Mouse (Mus musculus) yolk sac, embryonic 10.5 days (tissue): ENCODE measurements around the gene Arf1.

Experiments
- DNase-seq: peaks from one replicate; pipeline ENCODE4 v3.0.0-alpha.2; 2017; ENCODE audit warnings: low spot score

The Arf1 gene

DNA sequence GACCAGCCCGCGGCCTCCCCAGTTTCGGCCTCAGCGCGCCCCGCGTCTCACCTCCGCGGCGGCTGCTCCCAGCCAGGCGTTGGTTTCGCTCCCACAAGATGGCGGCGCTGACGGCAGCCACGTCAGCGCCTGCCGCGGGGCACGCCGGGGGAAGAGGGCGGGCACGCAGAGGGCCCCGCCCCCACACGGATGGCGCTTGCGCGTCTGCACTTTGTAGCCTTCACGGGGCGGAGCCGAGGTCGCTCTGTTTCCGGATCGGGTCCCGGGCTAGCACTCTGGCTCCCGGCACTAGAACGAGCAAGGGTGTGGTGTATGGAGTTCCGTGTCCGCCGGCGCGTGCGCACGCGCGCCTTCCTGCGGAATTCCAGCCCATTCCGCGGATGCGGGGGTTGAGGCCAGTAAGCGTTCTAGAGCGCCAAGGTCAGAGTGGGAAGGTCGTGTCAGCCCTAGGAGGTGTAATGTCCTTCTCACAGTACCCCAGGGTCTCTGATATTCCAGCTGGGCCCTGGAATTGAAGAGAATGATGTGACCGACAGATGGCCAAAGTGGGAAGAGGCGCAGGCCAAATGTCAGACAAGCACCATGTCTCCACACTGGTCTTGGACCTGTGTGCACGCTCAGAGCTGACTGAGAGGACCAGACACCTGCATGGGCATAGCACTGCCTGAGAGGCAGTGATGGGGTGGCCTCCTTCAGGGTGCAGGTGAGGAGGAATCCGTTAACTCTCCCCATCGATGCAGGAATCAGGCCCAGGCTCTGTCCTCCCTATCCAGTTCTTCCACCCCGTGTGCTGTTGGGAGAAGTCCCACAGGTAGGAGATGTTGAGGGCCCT is at the start of gene Arf1:
TSS of gene Arf1 (minus strand) at position 149 of the 832 bp plus-strand sequence.
- DNase-seq, result peak; percentile 97

DNA sequence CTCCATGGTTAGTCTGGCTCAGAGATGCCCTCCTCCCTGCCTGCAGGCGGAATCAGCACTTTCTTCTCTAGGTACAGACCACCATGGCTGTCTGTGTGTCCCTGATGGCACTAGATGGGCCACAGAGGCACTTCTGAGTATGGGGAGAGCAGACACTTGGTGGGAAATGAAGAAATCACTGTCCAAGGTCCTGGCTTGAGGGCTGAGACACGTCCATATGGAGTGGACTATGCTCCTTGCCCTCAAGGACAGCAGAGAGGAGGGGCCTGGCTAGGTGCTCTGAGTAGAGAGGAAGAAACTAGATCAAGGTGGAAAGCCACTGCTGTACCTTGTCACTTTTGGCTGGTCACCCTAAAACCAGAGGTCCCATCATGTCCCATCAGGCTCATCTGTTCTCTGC is 48.8 kb upstream of the Arf1 start:
- DNase-seq, result peak; percentile 56

DNA sequence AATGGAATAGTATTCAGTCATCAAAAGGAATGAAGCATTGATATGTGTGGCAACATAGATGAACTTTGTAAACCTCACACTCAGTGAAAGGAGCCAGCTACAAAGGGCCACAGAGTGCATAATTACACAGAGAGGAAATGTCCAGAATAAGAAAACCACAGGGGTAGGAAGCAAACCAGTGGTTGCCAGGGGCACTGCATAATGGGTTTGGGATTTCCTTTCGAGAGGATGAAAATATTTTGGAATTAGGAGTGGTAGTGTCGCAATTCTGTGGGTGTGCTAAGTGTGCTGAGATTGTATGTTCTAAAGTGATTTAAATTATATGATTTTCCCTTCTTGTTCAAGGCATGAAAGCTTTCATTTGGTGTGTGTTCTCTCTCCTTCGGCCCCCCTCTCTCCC is 46.1 kb upstream of the Arf1 start:
- DNase-seq, result no peak

DNA sequence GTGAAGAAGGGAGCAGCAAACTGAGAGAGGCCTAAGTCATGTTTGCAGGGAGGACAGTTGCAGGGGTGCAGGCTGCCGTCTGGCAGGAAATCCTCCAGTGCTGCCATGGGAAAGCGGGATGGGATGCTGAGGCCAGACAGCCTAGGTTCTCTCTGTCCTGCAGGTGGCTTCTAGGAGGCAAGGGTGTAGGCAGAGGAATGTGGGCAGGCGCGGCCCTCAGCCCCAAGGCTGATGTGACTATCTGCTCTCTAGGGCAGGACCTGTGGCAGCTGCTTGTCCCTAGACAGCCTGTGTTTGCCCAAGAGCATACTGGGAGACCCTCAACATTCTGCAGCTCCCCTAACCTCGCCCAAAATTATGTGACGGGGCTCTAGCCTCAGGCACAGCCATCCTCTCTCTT is 38.7 kb upstream of the Arf1 start:
- no peak for DNase-seq

DNA sequence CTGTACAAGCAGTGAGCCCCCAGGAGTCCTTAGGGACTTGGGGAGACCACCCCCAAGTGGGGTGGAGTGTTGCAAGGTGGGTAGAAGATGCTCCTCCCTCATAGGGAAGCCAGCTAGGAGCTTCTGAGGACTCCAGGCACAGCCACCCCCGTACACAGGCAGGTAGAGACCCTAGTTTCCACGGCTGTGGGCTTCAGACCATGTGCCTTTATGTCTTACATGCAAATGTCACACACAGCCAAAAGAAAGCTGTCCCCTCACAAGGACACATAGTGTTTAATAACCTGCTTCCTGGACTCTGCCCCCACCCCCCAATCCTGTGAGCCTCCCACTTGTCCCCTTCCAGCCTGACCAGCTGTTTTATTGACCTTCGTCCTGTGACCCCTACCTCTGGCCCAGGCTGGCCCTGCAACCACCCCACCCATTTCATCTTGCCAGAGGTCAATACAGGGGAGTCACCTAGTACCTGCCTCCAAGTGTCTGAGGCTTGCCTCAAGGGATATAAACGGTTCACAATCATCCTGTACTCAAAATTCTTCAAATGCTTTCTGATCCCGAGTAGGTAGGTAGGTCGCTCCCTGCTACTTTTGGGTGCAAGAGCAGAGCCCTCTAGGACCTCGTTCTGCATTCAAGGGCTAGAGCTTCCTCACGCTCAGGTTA is 37.2 kb upstream of the Arf1 start:
- DNase-seq, result no peak

DNA sequence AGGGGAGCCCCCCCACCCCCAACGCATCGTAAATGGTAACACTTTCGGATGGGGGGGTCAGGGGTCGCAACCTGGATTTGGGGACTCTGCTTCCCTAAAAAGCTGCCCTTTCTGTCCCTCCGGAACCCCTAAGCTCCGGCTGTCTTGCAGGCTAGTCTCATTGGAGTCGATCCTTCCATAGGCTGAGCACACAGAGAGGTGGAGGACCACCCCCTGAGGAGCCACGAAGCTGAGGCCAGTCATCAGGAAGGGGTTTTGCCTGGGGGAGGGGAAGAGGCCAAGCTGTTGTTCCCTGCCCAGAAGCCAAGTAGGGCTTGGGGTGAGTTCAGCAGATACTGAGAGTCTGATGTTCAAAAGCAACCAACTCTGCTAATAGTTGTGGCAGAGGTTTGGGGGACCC is 36.5 kb upstream of the Arf1 start:
- DNase-seq, result no peak

DNA sequence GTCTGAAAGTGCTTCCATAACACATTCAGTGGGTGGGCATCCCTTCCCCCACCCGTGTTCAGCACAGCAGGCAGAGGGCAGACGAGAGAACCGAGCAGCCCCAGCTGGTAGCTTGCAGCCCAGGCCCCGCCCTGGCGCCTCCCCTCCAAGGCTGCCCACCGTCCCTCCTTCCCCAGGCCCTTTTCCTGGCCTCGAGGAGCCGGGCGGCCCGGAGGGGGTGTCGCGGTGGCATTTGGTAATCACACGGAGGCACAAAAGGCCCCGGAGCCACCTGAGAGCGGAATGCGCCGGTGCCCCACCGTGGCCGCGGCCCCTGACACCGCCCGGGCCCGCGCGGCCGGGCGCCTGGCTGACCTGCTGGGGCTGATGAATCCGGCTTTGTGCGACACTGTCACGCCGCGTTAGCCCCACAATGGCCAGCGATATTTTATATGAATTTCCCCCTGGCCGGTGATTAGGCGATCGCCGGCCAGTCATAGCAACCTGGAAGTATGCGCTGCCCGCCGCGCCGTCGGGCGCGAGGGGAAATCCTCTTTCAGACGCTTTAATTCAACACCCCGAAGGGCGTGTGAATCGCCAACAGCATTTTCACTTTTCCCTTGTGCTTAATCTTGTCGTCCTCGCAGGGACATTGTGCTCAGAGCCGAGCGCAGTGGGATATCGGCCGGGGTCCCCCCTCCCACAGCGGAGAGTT is 35.9 kb upstream of the Arf1 start:
- DNase-seq, result peak; percentile 21

DNA sequence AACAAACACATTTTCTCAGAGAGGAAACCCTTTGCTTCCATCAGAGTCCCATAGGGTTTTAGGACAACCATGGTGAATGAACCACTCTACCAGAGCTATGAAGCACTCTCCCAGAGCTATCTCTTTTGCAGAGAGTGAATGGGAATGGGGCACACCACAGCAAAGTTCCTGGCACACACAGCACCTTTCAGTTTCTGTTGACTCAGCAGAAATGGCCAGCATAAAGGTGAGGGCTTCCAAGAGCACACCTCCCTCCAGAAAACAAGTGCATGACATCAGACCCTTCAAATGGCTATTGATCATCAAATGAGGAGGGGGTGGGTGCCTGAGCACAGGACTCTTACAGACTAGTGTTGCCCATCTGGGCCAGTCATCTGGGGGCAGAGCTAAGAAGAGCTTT is 34.2 kb upstream of the Arf1 start:
- no peak for DNase-seq

DNA sequence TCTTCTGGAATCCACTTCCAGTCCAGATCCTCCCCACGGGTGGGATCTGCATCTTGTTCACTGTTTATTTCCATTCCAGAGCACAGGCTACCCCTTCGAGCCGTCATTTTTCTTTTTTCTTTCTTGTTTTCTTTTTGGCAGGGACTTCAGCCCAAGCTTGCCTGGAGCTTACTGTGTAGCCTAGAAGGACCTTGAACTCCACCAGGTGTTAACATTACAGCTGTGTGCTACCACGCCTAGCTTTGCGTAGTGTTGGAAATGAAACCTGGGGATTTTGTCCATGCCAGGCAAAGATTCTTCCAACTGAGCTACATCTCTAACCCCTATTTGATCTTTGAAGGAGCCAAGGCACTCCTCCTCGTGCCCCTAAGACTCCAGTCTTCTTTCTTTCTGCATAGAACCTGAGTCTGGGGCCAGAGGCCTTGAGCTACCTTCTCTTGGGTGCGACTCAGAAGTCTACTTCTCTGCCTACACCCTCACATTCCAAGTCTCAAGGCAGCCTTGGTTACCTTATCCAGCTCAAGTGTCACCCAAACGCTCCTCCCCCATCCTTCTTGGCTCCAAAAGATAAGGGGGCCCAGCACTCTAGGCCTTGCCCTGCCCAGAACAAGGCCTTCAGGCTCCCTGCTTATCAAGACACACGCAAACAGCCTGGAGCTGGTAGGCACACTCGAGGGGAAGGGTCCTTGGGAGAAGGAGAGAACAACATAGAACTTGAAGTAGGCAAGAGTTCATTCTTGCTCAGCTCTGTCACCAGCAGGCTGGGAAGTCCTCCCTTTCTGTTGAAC is 32.8 kb upstream of the Arf1 start:
- peak; percentile 18 for DNase-seq

DNA sequence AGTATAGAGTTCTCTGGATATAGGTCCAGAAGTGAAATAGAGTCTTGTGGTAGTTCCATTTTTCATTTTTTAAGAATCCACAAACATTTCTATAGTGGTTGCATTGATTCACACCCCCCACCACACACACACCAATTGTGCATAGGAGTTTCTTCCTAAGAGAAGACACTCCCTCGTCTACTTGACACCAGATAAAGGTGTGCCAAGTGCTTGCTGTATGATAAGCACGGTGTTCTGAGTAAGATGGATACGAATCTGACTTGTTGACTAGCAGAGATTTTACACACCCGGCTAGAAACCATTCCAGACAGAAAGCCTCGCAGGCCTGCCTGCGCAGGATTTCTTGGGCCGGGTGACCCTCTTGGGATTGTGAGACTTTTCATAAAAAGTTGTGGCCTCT is 31.6 kb upstream of the Arf1 start:
- DNase-seq, result no peak

DNA sequence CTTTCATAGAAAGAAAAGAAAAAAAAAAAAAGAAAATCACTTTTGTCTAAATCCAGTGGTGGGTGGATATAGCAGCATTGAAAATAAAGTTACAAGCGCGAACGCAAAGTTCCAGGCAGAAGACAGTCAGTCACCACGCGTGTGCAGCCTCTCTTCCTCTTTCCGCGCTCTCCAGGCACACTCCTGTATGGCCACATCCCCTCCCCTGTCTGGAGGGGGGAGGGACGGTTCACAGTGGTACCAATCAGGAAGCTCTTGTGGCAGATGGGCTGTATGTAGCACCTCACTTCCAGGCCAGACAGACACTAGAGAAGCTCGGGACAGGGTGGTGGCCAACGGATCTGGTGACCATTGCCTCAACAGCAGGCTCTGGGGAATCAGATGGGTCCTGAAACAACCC is 20.0 kb upstream of the Arf1 start:
- no peak for DNase-seq

DNA sequence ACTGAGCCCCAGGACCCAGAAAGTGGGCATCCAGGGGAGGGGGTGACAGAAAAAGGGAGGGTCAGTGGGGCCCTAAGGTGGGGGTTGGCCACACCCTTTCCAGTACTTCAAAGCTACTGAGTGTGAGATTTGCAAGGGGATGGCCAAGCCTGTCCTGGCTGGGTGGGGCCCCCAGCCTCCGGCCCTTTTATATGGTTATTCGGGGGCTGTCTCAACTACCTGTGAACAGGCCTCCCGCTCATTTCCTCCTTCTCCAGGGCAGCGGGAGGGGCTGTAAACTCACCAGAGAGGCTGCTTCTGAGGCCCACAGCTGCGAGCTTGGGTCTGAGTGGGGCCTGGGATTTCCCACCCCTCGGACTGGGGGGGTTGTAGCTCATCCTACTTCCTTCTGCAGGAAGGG is 15.8 kb upstream of the Arf1 start:
- DNase-seq, result no peak

DNA sequence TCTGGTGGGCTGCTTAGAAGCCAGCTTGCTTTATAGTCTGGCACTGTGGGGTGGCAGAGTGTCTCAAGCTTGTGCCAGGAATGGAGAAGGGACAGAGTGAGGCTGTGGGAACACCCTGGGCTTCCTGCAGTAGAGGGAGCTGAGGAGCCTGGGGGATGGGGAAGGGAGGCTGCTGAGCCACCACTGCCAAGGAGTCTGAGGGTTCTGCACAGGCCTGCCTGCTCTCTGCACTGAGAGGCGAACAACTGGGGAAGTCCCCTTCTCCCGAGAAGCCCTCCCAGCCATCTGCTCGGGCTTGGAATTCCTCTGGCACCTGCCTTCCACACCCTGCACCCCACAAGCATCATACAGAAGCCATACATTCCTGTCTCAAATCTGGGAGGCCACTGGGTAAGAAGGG is 13.8 kb upstream of the Arf1 start:
- no peak for DNase-seq

DNA sequence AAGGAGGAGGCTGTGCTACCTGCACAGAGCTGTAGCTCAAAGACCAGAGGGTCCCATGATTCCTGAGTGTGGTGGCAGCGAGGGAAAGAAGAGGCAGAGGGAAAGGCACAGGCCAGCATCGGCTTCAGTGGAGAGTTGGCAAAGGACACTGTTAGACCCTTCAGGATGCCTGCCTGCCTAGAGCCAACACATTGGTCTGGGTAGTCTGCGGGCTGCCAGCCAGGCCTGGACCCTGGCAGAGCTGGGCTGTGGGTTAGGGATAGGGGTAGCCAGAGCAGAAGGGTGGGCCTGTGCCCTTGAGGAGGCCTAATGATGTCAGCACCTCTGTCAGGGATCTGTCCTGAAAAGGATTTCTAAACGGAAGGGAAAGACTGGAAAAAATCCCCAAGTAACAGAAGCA is 11.7 kb upstream of the Arf1 start:
- no peak for DNase-seq

DNA sequence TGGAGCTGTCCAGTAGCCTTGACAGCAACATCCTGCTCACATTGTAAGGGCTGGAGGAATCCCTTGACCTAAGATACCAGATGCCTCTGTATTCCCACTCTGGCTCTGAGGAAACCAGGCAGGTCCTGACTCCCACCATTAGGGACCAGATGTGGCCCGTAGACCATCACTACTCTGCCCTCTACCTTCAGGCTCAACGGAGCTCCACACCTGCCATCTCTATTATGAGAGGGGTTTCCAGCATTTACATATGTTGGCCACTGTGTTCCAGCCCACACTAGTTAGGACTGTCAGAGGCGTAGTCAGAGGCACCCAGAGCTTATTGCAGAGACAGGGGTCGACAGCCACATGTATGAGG is 11.3 kb upstream of the Arf1 start:
- no peak for DNase-seq

DNA sequence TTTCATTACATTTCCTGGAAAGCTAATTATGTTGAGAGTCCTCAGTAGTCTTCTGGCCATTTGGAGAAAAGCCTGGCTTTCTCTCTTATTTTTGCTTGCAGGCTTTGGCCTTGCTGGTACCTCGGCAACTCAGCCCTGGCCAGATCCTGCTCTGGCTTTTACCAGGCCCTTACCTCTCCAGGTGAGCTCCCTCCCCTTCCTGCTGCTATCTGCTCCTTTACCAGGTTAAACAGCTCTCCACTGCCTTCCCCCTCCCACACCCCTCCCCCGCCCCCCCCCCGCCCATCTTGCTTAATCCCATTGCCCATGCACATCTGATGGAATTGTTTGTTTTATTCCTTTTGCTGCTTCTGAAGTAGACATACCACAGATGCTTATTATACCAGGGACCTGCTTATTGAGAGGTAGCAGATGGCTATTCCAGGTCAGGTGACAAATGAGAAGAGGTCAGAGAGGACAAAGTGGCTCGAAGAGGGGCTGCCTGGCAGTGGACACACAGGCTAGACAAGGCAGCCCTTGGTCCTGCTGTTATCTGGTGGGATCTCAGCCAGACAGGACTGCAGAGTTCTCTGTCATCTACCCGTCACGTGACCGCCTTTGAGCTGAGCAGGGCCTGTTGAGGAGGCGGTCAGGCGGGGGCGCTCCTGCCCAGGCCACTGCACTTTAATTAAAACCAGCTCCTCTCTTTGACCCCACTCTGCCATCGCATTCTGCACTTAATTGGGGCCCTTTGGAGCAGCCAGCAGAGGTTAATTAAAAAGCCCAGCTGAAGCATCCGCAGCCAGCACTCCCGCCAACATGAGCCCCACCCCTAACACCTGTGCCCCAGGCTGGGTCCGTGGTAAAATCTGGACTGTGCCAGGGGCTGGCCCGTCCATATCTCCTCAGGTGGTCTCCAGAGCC is 10.7 kb upstream of the Arf1 start:
- peak; percentile 56 for DNase-seq

DNA sequence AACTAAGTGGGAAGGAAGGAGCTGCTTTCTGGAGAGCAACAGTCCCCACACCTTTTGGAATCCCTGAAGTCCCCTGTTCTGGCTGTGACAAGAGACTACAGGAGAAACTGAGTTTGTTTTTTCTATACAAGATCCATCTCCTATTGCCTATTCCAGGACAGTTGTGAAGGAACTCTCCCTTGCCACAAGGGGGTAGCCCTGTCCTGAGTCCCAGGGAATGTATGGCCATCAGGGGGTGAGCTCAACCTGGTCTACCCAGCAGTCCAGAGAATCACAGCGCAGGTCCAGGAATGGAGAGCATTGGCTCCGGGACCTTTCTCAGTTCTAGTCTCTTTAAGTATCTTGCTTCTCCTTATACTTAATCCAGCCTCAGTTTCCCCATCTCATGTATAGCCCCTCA is 4.7 kb upstream of the Arf1 start:
- DNase-seq, result no peak

DNA sequence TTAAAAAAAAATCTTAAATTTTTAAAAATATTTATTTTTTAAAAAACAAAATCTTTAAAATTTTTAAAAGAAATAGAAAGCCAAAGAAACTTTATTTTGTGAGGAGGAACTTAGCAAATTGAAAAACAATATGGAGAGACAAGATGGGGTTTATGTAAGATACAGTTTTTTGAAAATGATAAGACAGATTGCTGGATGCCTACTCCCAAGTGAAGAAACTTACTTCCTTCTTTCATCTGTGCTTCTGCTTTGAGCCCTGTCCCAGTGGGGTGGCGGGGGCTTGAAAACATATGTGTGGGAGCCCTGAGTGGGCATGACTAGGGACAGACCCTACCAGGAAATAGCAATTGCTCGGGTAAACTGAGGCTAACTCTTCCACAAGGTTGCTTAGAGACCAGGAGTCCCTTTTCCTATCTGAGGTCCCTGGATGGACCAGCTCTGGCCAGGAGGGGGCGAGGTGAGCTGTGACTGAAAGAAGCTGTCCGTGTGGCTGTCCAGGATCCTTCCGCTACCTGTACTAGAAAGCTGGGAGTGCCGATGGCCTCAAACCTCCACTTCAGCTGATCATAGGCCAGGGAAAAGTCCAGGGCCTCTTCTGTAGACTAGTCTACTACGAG is 2.2 kb upstream of the Arf1 start:
- DNase-seq, result peak; percentile 70

DNA sequence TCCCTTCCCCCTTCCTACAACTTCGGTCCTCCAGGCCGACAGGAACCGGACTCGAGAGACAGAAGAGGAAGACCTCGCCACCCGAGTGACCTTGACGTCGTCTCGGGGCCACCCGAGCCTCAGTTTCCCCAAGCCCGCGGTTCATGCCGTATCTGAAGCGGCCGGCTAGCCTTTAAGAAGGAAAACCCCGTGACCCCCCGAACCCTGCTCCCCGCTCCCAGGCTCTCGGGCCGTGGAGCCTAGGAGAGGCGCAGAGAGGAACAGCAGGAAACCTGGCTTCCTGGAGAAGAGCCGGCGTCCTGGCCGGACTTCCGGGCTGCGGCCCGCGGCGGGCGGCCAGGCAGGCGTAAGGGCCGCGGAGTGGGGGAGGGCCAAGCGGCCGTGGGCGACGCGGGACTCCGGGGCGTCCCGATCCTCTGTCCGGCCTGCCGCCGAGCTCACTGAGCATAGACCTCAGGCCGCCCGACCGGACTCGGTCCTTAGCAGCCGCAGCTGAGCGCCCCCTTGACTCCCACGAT is 407 bp downstream of the Arf1 start:
- no peak for DNase-seq

DNA sequence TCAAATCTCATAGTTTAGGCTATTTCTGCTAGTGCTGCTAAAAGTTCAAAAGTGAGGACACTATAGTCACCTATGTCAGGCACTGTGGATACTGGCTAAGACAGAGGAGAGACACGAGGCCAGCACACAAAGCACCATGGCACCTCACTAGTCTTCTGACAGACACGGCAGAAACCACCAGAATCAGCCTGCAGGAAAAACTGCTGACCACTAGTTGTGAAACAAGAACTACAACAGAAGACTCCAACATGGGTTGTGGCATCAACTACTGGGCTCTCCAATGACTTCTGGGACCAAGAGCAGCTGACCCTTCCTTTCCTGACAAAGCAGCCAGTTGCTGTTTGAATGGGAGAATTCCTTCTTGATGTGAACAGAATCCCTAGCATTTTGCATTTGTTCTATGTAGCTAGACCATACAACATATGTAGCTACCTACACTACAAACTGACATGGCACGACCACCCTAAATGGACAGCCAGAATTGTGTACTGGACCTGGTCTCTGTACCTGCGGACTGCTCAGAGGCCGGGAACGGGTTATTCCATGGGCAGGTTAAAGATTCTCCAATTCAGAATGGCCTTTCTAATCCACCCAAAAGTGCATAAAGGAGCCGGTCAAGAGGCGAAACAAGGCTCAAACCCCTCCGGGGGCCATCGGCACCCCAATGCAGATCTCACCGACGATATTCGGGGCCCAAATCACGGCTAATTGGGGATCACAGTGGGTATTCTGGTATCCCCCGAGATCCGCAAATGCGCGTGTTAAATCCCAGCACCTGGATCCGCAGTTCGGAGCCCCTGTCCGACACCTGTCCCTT is 1.1 kb downstream of the Arf1 start:
- DNase-seq, result no peak
